Mouse (Mus musculus): ENCODE results near the gene Rpl32.
A peak's percentile ranks its signal among the peaks of the same experiment; 100 is the strongest.

Gene Rpl32

DNA sequence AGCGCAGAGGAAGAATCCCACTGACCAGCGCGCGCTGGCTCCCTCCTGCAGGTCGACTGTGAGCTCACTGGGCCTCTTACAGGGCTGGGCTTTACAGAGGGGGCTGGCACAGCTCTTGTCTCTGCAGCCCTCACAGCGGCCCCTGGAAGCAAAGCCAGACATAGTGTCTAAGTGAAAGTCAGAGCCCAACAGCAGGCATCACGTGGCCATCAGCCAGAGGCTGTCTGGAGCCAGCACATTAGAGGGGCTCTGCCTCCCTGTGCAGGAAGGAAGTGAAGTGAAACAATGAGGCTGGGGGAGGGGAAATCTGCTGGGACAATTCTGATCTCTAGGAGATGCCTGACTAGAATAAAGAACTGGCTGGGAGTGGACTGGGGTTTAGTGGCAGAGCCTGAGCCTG lies 44.4 kb downstream of the Rpl32 start:
- DNase-seq: peak; percentile 90

DNA sequence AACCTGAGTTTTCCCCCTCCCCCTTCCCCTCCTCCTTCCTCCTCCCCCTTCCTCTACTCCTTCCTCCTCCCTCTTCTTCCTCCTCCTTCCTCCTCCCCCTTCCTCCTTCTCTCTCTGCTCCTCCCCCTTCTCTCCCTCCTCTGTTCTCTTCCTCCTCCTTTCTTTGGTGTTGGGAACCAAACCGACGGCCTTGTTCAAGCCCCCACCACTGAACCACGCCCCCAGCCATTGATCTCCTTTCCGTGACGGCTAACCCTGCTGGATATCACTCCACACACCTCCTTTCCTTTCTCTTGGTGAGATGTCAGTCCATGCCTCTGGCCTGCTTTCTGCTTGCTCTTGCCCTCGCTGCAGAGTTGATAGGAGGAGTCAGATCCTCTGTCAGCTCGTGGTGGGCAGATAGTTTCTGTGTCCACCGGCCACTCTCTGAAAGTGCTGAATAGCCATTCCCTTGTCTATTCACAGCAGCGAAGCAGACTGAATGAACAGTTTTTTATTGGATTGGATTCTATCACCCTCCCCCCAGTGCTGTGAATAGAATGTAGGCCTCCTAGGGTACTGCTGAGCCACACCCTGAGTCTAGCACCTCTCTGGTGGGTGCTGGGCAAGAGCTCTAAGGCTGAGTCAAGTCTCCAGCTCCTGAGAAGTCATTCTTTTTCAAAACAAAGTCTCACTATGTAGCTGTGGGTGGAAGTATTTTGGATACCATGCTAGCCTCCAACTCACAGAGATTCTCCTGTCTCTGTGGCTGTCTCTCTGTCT lies 46.4 kb downstream of the Rpl32 start, which contains the start of gene Tmem40:
Gene Tmem40, minus strand, starts transcription at position 416 of the 762 bp plus-strand sequence.
- peak; percentile 32 for DNase-seq

DNA sequence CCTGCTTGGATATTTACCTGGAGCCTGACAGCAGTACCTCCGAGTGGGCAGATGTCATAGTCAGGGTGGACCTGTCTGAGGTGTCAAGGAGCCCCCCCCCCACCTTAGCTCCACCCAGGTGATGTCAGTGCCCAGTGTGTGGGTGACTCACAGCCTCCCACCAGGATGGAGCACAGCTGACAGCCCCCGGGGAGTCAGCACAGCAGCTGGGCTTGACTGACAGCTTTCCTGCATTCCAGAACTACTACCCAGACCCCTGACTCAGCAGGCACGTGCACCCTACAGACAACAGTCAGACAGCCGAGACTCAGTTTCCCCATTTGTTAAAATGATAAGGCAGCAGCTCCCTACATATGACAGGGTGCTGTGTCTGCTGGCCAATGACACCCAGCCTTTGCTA lies 47.6 kb downstream of the Rpl32 start:
- no peak for DNase-seq

DNA sequence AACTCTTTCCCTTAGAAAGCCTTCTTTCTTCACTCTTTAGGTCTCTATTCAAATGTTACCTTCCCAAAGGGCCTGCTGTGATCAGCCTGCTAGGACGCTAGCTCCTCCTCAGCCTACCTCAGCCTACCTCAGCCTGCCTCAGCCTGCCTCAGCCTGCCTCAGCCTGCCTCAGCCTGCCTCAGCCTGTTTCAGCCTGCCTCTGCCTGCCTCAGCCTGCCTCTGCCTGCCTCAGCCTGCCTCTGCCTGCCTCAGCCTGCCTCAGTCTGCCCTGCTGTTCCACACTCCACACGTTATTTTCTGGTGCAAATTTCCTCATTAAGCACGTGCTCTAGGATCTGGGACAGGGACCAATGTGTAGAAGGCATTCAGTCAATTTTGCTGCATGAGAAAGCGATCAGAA lies 48.4 kb downstream of the Rpl32 start:
- DNase-seq: no peak

GRCm38 (mm10) chr6:115759461-115759860 lies 49.1 kb downstream of the Rpl32 start:
- DNase-seq: peak; percentile 27

GRCm38 (mm10) chr6:115758981-115759435 lies 49.5 kb downstream of the Rpl32 start:
- DNase-seq: no peak

DNA sequence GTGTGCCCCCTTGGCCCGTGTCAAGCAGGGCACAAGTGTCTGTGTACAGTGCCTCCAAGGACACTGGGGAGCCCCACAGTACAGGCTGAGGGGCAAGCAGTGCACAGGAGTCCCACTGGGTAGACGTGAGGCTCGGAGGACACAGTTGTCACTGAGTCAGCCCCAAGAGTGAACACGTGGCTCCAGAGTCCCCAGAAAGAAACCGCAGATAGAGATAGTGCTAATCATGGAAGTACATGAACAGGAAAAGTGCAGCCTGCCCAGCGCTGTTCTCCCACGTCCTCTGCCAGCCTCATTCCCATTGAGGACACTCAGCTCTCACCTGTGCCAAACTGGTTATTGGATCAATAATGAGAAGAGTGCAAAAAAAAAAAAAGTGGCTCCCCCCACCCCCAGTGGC lies 53.0 kb downstream of the Rpl32 start:
- no peak for DNase-seq
